Mouse (Mus musculus): ENCODE results near the gene Brsk1.

GRCm38 (mm10) chr7:4683307-4683706 lies 7.1 kb upstream of the Brsk1 start:
- TF ChIP-seq GATA1 (IDR thresholded peaks at IDR 0.05; ENCODE audit: low read length) (no peak), TAL1 (IDR thresholded peaks at IDR 0.05; ENCODE audit: low read length) (no peak)

Measured in erythroblast, embryonic 14.5 days (primary cell).